In genomic region chr15:62236056-62236455, GRCm38 (mm10) we compare ENCODE assay signal across 23 mouse cellular contexts.
"Had no signal": no experiment of that assay in that cellular context is flagged by ENCODE, and none has a peak within 500 bp of the region (broad histone marks: within the 10 kb centered on the region; RNA-seq: fewer than 3 reads in every experiment).

No protein-coding gene starts in this region.

- H3K27me3 ChIP-seq: heart, embryonic 13.5 days; heart, embryonic 15.5 days; hindbrain, embryonic 12.5 days; kidney, embryonic 15.5 days; limb, embryonic 13.5 days; limb, embryonic 15.5 days; liver, embryonic 12.5 days had no signal

- H3K4me3 ChIP-seq: gastrocnemius, adult 2 months; heart, embryonic 13.5 days; heart, embryonic 15.5 days; hindbrain, embryonic 10.5 days; hindbrain, embryonic 12.5 days; kidney, embryonic 15.5 days; limb, embryonic 13.5 days; limb, embryonic 15.5 days; liver, embryonic 12.5 days had no signal

- H3K9ac ChIP-seq: heart, embryonic 13.5 days; heart, embryonic 15.5 days; hindbrain, embryonic 12.5 days; hindbrain, embryonic 14.5 days; kidney, embryonic 15.5 days; limb, embryonic 13.5 days; limb, embryonic 15.5 days; liver, embryonic 12.5 days; liver, embryonic 14.5 days had no signal

- DNase-seq: gastrocnemius, adult 2 months; gastrocnemius, postnatal 10 days; gastrocnemius, postnatal 25 days; heart, postnatal 4 days; kidney, adult 11 months; kidney, adult 2 months; kidney, adult 9 months; kidney, postnatal 14 days; kidney, postnatal 36 days; layer of hippocampus, adult 9-11 months; left cerebral cortex, postnatal 4 days; lung, adult 18-20 months had no signal

- H3K27ac ChIP-seq: gastrocnemius, adult 2 months; heart, embryonic 13.5 days; heart, embryonic 15.5 days; hindbrain, embryonic 10.5 days; hindbrain, embryonic 12.5 days; hindbrain, embryonic 14.5 days; kidney, embryonic 15.5 days; kidney, postnatal 0 days; limb, embryonic 13.5 days; limb, embryonic 15.5 days; liver, embryonic 12.5 days; liver, embryonic 14.5 days had no signal

- H3K36me3 ChIP-seq: heart, embryonic 13.5 days; heart, embryonic 15.5 days; hindbrain, embryonic 10.5 days; hindbrain, embryonic 12.5 days; kidney, embryonic 15.5 days; limb, embryonic 13.5 days; limb, embryonic 15.5 days had no signal

- H3K4me1 ChIP-seq: hindbrain, embryonic 12.5 days; kidney, embryonic 15.5 days; limb, embryonic 13.5 days; limb, embryonic 15.5 days had no signal

- H3K9me3 ChIP-seq: heart, embryonic 13.5 days; heart, embryonic 15.5 days; hindbrain, embryonic 10.5 days; hindbrain, embryonic 12.5 days; kidney, embryonic 15.5 days; limb, embryonic 13.5 days; limb, embryonic 15.5 days; liver, embryonic 12.5 days had no signal
